ENCODE assay signal across 20 mouse cellular contexts in the genomic region with DNA sequence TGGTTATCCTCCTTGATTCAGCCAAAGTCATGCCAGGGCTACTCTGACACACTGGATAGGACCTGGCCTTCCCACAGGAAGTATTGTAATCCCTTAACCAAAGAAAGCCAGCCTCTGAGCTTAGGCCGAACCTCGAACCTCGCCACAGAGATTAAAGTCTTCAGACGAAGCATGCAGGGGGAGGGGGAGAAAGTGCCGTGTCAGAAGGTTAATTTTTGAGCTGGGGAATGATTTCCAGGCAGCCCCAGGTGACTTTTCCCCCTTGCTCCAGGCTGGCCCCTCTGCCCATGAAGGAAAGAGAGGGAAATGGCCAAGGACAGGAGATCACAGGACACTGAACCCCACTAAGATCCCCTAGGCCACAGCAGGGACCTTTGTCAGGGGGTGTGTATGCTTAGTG. TPM values are rescaled to one million over a fixed set of nuclear protein-coding genes. Genes with fewer than 3 reads are reported as not detected.
DNase-seq lines count a peak whose midpoint lies in the region; ATAC-seq and TF ChIP-seq lines count a peak whose summit lies in the region.
"Had no signal": no experiment of that assay in that cellular context is flagged by ENCODE, and none has a peak within 500 bp of the region (broad histone marks: within the 10 kb centered on the region; RNA-seq: fewer than 3 reads in every experiment).

No protein-coding gene starts in this region.

- H3K36me3 ChIP-seq in kidney, adult 2 months (ENCODE audit: control insufficient read depth, insufficient read depth, low read length): no peaks in the 10 kb centered on the region
- H3K36me3 ChIP-seq in kidney, embryonic 16.5 days (ENCODE audit: insufficient read depth, low read length): no peaks in the 10 kb centered on the region
- H3K36me3 ChIP-seq in kidney, postnatal 0 days (ENCODE audit: insufficient read depth, low read length): no peaks in the 10 kb centered on the region
- H3K36me3 ChIP-seq: embryonic facial prominence, embryonic 12.5 days; forebrain, embryonic 15.5 days; heart, embryonic 12.5 days had no signal

- TF ChIP-seq POLR2A in kidney, adult 2 months (IDR thresholded peaks at IDR 0.05; ENCODE audit: low read depth, low read length): no peak

- H3K27ac ChIP-seq in kidney, adult 2 months (ENCODE audit: insufficient read depth, low read depth, low read length): peak overlapping the region; percentile 88
- no peak overlapping the region for H3K27ac ChIP-seq in kidney, embryonic 16.5 days (ENCODE audit: low read length)
- 0 out of 2 replicates have a peak overlapping the region, but pooled peaks have one; percentile 4 for H3K27ac ChIP-seq in kidney, postnatal 0 days
- H3K27ac ChIP-seq: embryonic facial prominence, embryonic 12.5 days; forebrain, embryonic 15.5 days; heart, adult 2 months had no signal

- no peaks in the 10 kb centered on the region for H3K9me3 ChIP-seq in kidney, embryonic 16.5 days (ENCODE audit: low read length)
- H3K9me3 ChIP-seq in kidney, postnatal 0 days (replicated peaks; ENCODE audit: low read length): no peaks in the 10 kb centered on the region
- H3K9me3 ChIP-seq: embryonic facial prominence, embryonic 12.5 days; forebrain, embryonic 15.5 days; heart, embryonic 12.5 days had no signal

- no peak overlapping the region for H3K9ac ChIP-seq in kidney, embryonic 16.5 days (replicated peaks; ENCODE audit: low read length)
- no peak overlapping the region for H3K9ac ChIP-seq in kidney, postnatal 0 days (ENCODE audit: low read depth, low read length)
- H3K9ac ChIP-seq: embryonic facial prominence, embryonic 12.5 days; forebrain, embryonic 15.5 days; heart, embryonic 12.5 days had no signal

- H3K27me3 ChIP-seq in kidney, adult 2 months (replicated peaks; ENCODE audit: control insufficient read depth, insufficient read depth, low read length): no peaks in the 10 kb centered on the region
- H3K27me3 ChIP-seq in kidney, embryonic 16.5 days (ENCODE audit: insufficient read depth, low read length): 0 out of 2 replicates have a peak, but pooled peaks cover under 1% of the 10 kb centered on the region
- no peaks in the 10 kb centered on the region; the same call in 1 of the 2 replicates for H3K27me3 ChIP-seq in kidney, postnatal 0 days (ENCODE audit: insufficient read depth, low read length)
- H3K27me3 ChIP-seq: embryonic facial prominence, embryonic 12.5 days; forebrain, embryonic 15.5 days had no signal

- WGBS in kidney, adult 2 months: 44% methylated on average over 5 of the region's 5 CpGs
- 43% methylated on average over 5 of the region's 5 CpGs for WGBS in kidney, embryonic 16.5 days
- 66% methylated on average over 5 of the region's 5 CpGs for WGBS in kidney, postnatal 0 days

- H3K4me3 ChIP-seq in kidney, adult 2 months (ENCODE audit: insufficient read depth, low read depth, low read length): no peak overlapping the region
- no peak overlapping the region for H3K4me3 ChIP-seq in kidney, embryonic 16.5 days (ENCODE audit: low read length)
- no peak overlapping the region for H3K4me3 ChIP-seq in kidney, postnatal 0 days (replicated peaks; ENCODE audit: low read depth, low read length)
- H3K4me3 ChIP-seq: embryonic facial prominence, embryonic 12.5 days; forebrain, embryonic 15.5 days; heart, adult 2 months; heart, embryonic 12.5 days had no signal

- H3K4me2 ChIP-seq in kidney, embryonic 16.5 days (replicated peaks; ENCODE audit: low read depth, low read length): no peak overlapping the region
- no peak overlapping the region for H3K4me2 ChIP-seq in kidney, postnatal 0 days (ENCODE audit: low read length)
- H3K4me2 ChIP-seq: embryonic facial prominence, embryonic 12.5 days; forebrain, embryonic 15.5 days; heart, embryonic 12.5 days had no signal

- peaks cover 28% of the 10 kb centered on the region; the same call in 1 of the 2 replicates for H3K4me1 ChIP-seq in kidney, adult 2 months (ENCODE audit: control insufficient read depth, insufficient read depth, low read length)
- no peaks in the 10 kb centered on the region for H3K4me1 ChIP-seq in kidney, embryonic 16.5 days (ENCODE audit: insufficient read depth, low read length)
- no peaks in the 10 kb centered on the region; the same call in 1 of the 2 replicates for H3K4me1 ChIP-seq in kidney, postnatal 0 days (replicated peaks; ENCODE audit: insufficient read depth, low read length)
- H3K4me1 ChIP-seq: embryonic facial prominence, embryonic 12.5 days; forebrain, embryonic 15.5 days; heart, embryonic 12.5 days had no signal

- DNase-seq in kidney, adult 2 months: peak; percentile 88
- DNase-seq in kidney, postnatal 0 days (ENCODE audit: low spot score): no peak
- peak; percentile 78 to 85 for DNase-seq in kidney, postnatal 36 days
- no peak for DNase-seq in frontal cortex, postnatal 10 days (ENCODE audit: low spot score in 2 of 2)
- DNase-seq: adrenal gland, postnatal 14 days; cerebellum, adult 11-12 months; cerebellum, adult 9-10 months; cerebellum, postnatal 25 days; gastrocnemius, postnatal 14 days; heart, adult 2 months; heart, postnatal 36 days had no signal

- TF ChIP-seq CTCF in kidney, adult 2 months (conservative IDR thresholded peaks at IDR 0.05; ENCODE audit: insufficient read depth, insufficient read length, low read depth, low read length): no peak
- TF ChIP-seq CTCF in kidney, postnatal 0 days (IDR thresholded peaks at IDR 0.05; ENCODE audit: low read depth): no peak

- ATAC-seq in kidney, embryonic 16.5 days (ENCODE audit: low FRiP score, low TSS enrichment): no peak
- no peak for ATAC-seq in kidney, postnatal 0 days (replicated peaks; ENCODE audit: low FRiP score, low read depth)
- no peak for ATAC-seq in inflammation-experienced regulatory T-cells, adult 6 months
- ATAC-seq: activated CD4-positive, CD25-positive, alpha-beta regulatory T cell, adult 4 months; forebrain, embryonic 15.5 days; Patski had no signal

RNA-seq across cellular contexts. Expression of gene Slc13a3, which starts 14.8 kb away (rescaled TPM):
- 584 and 709 TPM in 2 replicates for polyA plus RNA-seq in kidney, adult 2 months (2012; rRNA removed)
- 4.3 and 4.5 TPM in 2 replicates for polyA plus RNA-seq in kidney, embryonic 16.5 days (2015; fragmentation: Nextera tagmentation; extraction: Ambion mirVana)
- 8.3 and 9.7 TPM in 2 replicates for polyA plus RNA-seq in kidney, postnatal 0 days (2015; fragmentation: Nextera tagmentation; extraction: Ambion mirVana)
- polyA plus RNA-seq in inflammation-experienced regulatory T-cells, adult 6 months (2017; shearing (Covaris generic)): not detected
- polyA plus RNA-seq: activated CD4-positive, CD25-positive, alpha-beta regulatory T cell, adult 4 months had no signal

RNA-seq across cellular contexts. Expression of gene Trp53rka, which starts 34.9 kb away (rescaled TPM):
- 15.5 and 16.3 TPM in 2 replicates for polyA plus RNA-seq in kidney, adult 2 months (2012; rRNA removed)
- 37.7 and 38.9 TPM in 2 replicates for polyA plus RNA-seq in kidney, embryonic 16.5 days (2015; fragmentation: Nextera tagmentation; extraction: Ambion mirVana)
- polyA plus RNA-seq in kidney, postnatal 0 days (2015; fragmentation: Nextera tagmentation; extraction: Ambion mirVana): 27.2 and 27.5 TPM in 2 replicates
- 1 to 10 TPM; 3.5 to 5.0 (median 4.3) TPM for polyA plus RNA-seq in inflammation-experienced regulatory T-cells, adult 6 months (2017; shearing (Covaris generic))

RNA-seq across cellular contexts. Expression of gene Slc2a10, which starts 45.4 kb away (rescaled TPM):
- polyA plus RNA-seq in kidney, adult 2 months (2012; rRNA removed): 1.5 and 1.7 TPM in 2 replicates
- 8.3 TPM in 2 replicates for polyA plus RNA-seq in kidney, embryonic 16.5 days (2015; fragmentation: Nextera tagmentation; extraction: Ambion mirVana)
- 3.2 and 4.3 TPM in 2 replicates for polyA plus RNA-seq in kidney, postnatal 0 days (2015; fragmentation: Nextera tagmentation; extraction: Ambion mirVana)
- not detected for polyA plus RNA-seq in inflammation-experienced regulatory T-cells, adult 6 months (2017; shearing (Covaris generic))
- polyA plus RNA-seq: activated CD4-positive, CD25-positive, alpha-beta regulatory T cell, adult 4 months; Patski had no signal

RNA-seq across cellular contexts. Expression of gene Ocstamp, which starts 58.0 kb away (rescaled TPM):
- polyA plus RNA-seq in kidney, adult 2 months (2012; rRNA removed): 0.09 and 0.11 TPM in 2 replicates
- polyA plus RNA-seq in kidney, embryonic 16.5 days (2015; fragmentation: Nextera tagmentation; extraction: Ambion mirVana): not detected in 2 replicates
- polyA plus RNA-seq in kidney, postnatal 0 days (2015; fragmentation: Nextera tagmentation; extraction: Ambion mirVana): 0.11 and 0.14 TPM in 2 replicates
- polyA plus RNA-seq in inflammation-experienced regulatory T-cells, adult 6 months (2017; shearing (Covaris generic)): not detected
- polyA plus RNA-seq: activated CD4-positive, CD25-positive, alpha-beta regulatory T cell, adult 4 months; cortical plate, adult 2 months; forebrain, embryonic 15.5 days; hindbrain, embryonic 11.5 days; Patski had no signal

Comparison
In these comparisons a context has a peak if more than half of its experiments do, and no peak if none do; other contexts are left out.
1. DNase-seq: peak in kidney, adult 2 months (single experiment) and kidney, postnatal 36 days (2 of 2); none in kidney, postnatal 0 days (single experiment) and frontal cortex, postnatal 10 days (0 of 2).
2. RNA of gene Slc13a3, which starts 14.8 kb away (polyA plus RNA-seq): 584 to 709 TPM in kidney, adult 2 months; 8.3 to 9.7 TPM in kidney, postnatal 0 days, 4.3 to 4.5 TPM in kidney, embryonic 16.5 days and not detected in inflammation-experienced regulatory T-cells, adult 6 months; every median in the first group is over 10 times any median in the second.